Mouse (Mus musculus) bone marrow macrophage, adult 2 months (primary cell): ENCODE results near the gene Msn.

Source experiments
- CTCF ChIP-seq: IDR thresholded peaks from 2 replicates; pipeline ENCODE4 v1.5.1; 2012; ENCODE audit warnings: low read depth, mild to moderate bottlenecking, low read length, moderate library complexity
- POLR2A ChIP-seq: IDR thresholded peaks from 2 replicates; pipeline ENCODE4 v1.6.1; 2012; ENCODE audit warnings: mild to moderate bottlenecking, low read depth, low read length, borderline replicate concordance

- no peak for TF ChIP-seq CTCF
- TF ChIP-seq POLR2A = no peak
Observed at GRCm38 (mm10) chrX:96113106-96113634, 17.3 kb downstream of the Msn start.
